Mouse (Mus musculus) cerebellum, postnatal 36 days (tissue): ENCODE measurements at regions not wholly inside any gene's neighbourhood (a gene's known extent, or its start where the extent isn't known, plus 50 kb on each side); places are given as distances from the start of the nearest gene placed in this dataset.

Source experiments
- DNase-seq, 2 experiments: peaks; one replicate each; pipeline ENCODE4 v3.0.0; 2021 to 2022; ENCODE audit warnings: mixed read lengths in 2 of 2

DNA sequence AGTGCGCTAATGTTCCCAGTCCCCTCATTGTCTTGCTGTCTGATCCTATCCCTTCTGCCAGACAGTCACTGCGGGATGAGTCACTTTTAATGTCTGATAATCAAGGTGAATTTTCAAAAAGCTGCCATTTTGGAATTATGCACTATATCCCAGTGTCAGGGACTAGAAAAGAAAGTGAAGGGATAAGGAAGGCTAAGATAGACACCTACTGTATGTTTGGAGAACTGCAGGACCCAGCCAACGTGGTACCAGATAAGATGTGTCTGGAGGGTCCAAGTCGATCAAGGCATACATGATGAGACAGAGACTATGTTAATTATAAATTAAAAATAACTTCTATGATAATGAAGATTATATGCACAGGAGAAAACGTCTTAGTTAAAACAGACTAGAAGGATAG is 76.6 kb upstream of the Pmfbp1 start:
- DNase-seq, result peak; percentile 11 to 44

DNA sequence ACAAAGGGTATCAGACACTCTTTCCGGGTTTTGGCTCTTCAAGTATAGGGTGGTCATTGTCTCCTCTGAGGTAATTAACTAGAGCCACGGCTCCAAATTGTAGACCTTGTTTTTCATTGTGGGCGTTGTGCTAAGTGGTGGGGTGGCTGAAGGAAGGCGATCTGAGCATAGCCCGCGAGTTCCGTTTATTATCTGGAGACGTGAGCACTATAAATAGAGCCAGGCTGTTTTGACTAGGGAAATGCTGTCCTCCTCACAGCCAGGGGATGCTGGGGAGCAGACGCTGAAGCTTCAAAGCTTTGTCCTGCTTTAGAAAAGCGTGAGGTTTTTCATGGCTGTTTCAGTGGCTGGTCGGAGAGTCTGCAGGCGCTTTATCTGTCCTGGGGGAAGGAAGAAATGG is 75.9 kb upstream of the Pmfbp1 start:
- DNase-seq, result no peak

DNA sequence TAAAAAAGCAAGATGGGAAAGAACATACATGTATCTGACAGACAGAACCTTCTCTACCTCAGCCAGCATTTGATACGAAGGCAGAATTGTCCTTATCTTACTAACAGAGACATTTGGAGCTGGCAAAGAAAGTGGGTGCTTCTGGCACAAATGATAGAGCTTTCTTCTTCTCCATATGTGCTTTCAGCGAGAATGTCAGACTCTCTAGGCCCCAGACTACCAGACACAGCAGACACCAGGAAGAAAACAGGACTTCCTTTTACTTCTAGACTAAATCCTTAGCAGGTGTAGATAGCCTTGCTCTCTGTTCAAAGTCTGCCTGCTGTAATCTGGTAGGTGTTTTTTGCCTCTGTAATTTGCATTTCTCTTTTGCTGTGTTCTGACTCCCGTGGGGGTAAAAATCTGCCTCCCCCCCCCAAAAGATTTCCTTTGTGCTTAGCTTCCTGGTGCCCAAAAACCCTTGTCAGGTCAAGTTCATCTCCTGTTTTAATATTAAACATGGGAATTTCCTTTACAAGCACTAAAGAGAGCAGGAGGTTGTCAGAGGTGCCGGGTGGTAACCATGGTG is 74.7 kb upstream of the Pmfbp1 start:
- DNase-seq, result no peak

DNA sequence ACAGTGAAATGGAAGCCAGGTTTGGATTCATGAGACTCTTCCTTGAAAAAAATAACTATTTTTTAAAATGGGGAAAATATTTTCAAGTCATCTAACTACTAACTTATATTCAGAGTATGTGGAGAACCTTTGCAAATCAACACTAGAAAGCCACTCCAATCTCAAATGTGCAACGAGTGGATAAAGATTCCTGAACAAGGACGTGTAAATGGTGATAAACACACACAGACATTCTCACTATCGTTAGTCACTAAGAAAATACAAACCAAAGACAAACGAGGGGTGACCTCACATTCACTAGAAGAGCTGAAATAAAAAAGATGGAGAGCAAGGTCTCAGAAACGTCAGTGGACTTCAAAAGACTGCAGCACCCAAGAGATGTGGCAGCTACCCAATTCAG is 69.8 kb upstream of the Pmfbp1 start:
- DNase-seq, result no peak

DNA sequence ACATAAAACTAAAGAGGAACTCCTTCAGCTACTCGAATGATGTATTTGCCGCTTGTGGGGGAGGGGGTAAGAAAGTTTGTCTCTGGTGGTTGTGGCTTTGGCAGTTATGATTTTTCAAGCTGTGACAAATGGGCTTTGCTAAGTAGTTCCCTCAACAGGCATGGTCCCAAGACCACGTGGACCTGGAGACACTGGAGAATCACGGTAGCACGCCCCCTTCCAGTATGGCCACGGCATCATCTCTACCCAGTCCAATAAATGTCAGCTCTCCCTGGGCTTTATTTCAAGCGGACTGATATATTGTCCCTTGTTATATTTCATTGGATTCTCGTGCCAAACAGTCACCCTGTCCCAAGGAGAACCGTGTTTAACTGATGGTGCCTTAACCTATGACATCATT is 65.3 kb upstream of the Pmfbp1 start:
- no peak for DNase-seq

DNA sequence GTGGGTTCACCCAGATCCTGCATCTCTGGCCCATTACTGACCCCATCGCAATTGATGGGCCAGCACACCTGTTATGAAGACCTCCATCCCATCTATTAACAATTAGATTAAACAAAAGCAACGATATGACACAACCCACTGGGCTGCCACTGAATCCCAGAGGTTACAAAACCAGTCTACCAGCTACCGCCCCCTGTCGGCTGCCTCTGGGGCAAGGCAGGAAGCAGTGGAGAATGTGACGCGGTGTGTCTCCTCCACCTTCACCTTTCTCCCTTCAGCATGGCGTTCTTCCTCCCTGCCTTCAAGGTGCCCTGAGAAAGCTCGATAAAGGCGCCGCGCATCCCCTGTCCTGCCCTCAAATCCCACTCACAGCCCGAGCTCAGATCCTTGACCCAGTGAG is 59.3 kb upstream of the Pmfbp1 start:
- no peak for DNase-seq

DNA sequence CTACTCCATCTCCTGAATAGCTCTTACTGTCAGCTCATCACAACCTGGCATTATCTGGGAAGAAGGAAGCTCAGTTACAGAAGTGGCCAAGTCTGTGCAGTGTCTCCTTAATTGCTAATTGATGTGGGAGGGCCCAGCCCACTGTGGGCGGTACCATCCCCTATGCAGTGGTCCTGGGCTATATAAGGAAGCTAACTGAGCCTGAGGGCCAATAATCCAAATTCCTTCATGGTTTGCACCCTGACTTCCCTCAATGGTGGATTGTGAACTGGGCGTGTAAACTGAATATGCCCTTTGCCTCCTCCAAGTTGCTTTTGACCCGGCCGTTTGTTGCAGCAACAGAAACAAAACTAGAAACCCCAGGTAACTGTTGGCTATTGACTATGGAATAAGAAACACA is 57.8 kb upstream of the Pmfbp1 start:
- DNase-seq, result no peak

DNA sequence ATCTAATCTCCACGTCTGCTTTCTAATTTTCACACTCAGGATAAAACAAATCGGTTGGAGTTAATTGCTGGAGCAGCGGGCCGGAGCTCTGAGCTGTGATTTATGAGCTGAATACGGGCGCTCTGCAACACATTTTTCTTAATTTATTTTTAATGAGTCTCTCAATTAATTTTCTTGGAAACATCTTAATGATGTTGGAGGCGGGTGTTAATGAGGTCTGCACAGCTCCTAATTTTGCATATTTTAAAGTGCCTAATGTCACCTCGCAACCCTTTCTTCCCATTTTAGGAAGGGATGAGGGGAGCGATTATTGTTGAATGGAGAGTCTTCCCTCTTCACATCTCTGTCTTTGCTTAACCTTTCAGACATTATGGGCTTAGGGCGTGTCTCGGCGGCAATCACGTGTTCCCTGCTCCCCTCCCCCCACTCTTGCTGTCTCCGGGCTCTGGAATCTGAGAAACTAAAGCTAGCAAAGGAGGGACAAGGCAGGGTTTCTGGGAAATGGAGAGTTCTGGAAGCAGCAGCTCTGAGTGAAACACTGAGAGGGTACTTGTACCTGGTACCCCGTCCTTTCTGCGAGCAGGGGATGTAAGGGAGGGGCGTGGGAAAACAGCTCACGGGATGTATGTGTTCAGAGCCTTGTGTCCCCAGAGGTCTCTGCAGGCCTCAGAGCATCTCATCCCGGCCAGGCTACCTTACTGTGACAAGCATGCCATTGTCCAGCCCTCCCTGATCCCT is 56.8 kb upstream of the Pmfbp1 start:
- peak; percentile 17 to 31 for DNase-seq

DNA sequence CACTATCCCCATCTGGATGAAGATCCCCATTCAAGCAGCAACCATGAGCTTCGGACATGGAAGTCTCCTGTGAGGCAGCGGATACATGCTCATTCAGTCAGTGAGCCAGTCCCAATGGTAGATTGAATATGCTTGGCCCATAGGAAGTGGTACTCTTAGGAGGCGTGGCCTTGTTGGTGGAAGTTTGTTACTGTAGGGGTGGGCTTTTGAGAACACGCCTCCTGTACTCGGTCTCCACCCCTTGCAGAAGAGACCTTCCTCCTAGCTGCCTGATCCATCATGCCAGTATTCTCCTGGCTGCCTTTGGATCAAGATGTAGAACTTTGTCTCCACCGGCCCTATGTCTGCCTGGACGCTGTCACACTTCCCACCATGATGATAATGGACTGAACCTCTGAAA is 55.3 kb upstream of the Pmfbp1 start:
- DNase-seq, result no peak
